Mouse (Mus musculus) CH12.LX (cell line): ENCODE measurements around the gene Tulp4. TPM values are rescaled to one million over a fixed set of nuclear protein-coding genes. Genes with fewer than 3 reads are reported as not detected.

Experiments used
- DNase-seq: peaks from one replicate; pipeline ENCODE4 v3.0.0-alpha.2; 2013; ENCODE audit errors: extremely low read depth
- H3K27ac ChIP-seq: 2 replicates; pipeline ENCODE4 v1.5.1; 2012; ENCODE audit warnings: low read depth, mild to moderate bottlenecking, control low read depth, moderate library complexity; ENCODE audit not compliant: insufficient read depth
- H3K27me3 ChIP-seq: replicated peaks from 2 replicates; pipeline ENCODE3; 2012; ENCODE audit warnings: inconsistent platforms
- H3K36me3 ChIP-seq, 2 experiments: replicated peaks in 1 of 2; 2 replicates each; pipeline versions ENCODE3 to v1.6.1; 2012; ENCODE audit warnings: inconsistent platforms in 1 of 2, low read length in 1 of 2, mild to moderate bottlenecking in 1 of 2, mixed read lengths in 1 of 2, moderate library complexity in 1 of 2; ENCODE audit not compliant: control insufficient read depth in 1 of 2, insufficient read depth in 1 of 2
- H3K4me1 ChIP-seq, 2 experiments: 2 replicates each; pipeline ENCODE4 v1.6.1; 2012; ENCODE audit warnings: inconsistent platforms in 1 of 2, moderate library complexity in 1 of 2; ENCODE audit not compliant: insufficient read depth in 2 of 2, control insufficient read depth in 1 of 2
- H3K4me2 ChIP-seq: 2 replicates; pipeline ENCODE4 v1.6.1; 2012; ENCODE audit warnings: low read depth, mild to moderate bottlenecking, control low read depth; ENCODE audit not compliant: poor library complexity, insufficient read depth, severe bottlenecking
- H3K4me3 ChIP-seq, 3 experiments: fragments of 150-350 bp in 1 of 3; sonication (generic) in 1 of 3; replicated peaks in 1 of 3; 2 replicates each; pipeline versions ENCODE3 to v1.5.1; 2011 to 2012; ENCODE audit warnings: low read depth in 2 of 3, low read length in 2 of 3, mild to moderate bottlenecking in 2 of 3, moderate library complexity in 2 of 3, control low read depth in 1 of 3, improper control_type of control experiment in 1 of 3, inconsistent platforms in 1 of 3, mixed read lengths in 1 of 3; ENCODE audit not compliant: poor library complexity in 1 of 3
- H3K79me2 ChIP-seq: replicated peaks from 2 replicates; pipeline ENCODE4 v1.6.1; 2012; ENCODE audit warnings: mild to moderate bottlenecking, moderate library complexity; ENCODE audit not compliant: control insufficient read depth, poor library complexity, insufficient read depth, severe bottlenecking; ENCODE audit errors: extremely low read depth
- H3K9ac ChIP-seq: 2 replicates; pipeline ENCODE4 v1.6.1; 2012; ENCODE audit warnings: low read depth, mild to moderate bottlenecking, control low read depth, moderate library complexity; ENCODE audit not compliant: insufficient read depth
- H3K9me3 ChIP-seq: replicated peaks from 2 replicates; pipeline ENCODE3; 2012; ENCODE audit warnings: low read length, inconsistent platforms, mixed read lengths
- BHLHE40 ChIP-seq: IDR thresholded peaks from 2 replicates; pipeline ENCODE4 v1.6.1; 2011; ENCODE audit warnings: mild to moderate bottlenecking, low read depth, low read length, improper control_type of control experiment
- CHD1 ChIP-seq: IDR thresholded peaks from 2 replicates; pipeline ENCODE4 v1.6.1; 2012; ENCODE audit warnings: low read depth, low read length, improper control_type of control experiment, inconsistent platforms
- CHD2 ChIP-seq: IDR thresholded peaks from 2 replicates; pipeline ENCODE4 v1.6.1; 2011; ENCODE audit warnings: low read length, improper control_type of control experiment
- CTCF ChIP-seq, 2 experiments: IDR thresholded peaks in 1 of 2; conservative IDR thresholded peaks in 1 of 2; 2 replicates each; pipeline ENCODE4 v1.5.1; 2011 to 2012; ENCODE audit warnings: low read depth in 2 of 2, low read length in 2 of 2, improper control_type of control experiment in 1 of 2, inconsistent platforms in 1 of 2, mild to moderate bottlenecking in 1 of 2, moderate library complexity in 1 of 2
- E2F4 ChIP-seq: IDR thresholded peaks from 2 replicates; pipeline ENCODE4 v1.6.1; 2011; ENCODE audit warnings: low read depth, low read length, improper control_type of control experiment; ENCODE audit not compliant: insufficient replicate concordance
- HCFC1 ChIP-seq: IDR thresholded peaks from 2 replicates; pipeline ENCODE4 v1.6.1; 2012; ENCODE audit warnings: low read depth, mild to moderate bottlenecking, inconsistent platforms, low read length, improper control_type of control experiment
- IRF4 ChIP-seq: IDR thresholded peaks from 2 replicates; pipeline ENCODE4 v1.6.1; 2014; ENCODE audit warnings: low read depth, mild to moderate bottlenecking, inconsistent platforms, low read length, improper control_type of control experiment
- KAT2A ChIP-seq: IDR thresholded peaks from 2 replicates; pipeline ENCODE4 v1.6.1; 2012; ENCODE audit warnings: low read length, improper control_type of control experiment, inconsistent platforms; ENCODE audit not compliant: insufficient replicate concordance
- MAFK ChIP-seq: IDR thresholded peaks from 2 replicates; pipeline ENCODE4 v1.6.1; 2011; ENCODE audit warnings: low read length, improper control_type of control experiment; ENCODE audit not compliant: insufficient replicate concordance
- MAX ChIP-seq: IDR thresholded peaks from 2 replicates; pipeline ENCODE4 v1.6.1; 2011; ENCODE audit warnings: low read length, improper control_type of control experiment
- MEF2A ChIP-seq: IDR thresholded peaks from 2 replicates; pipeline ENCODE4 v1.6.1; 2014; ENCODE audit warnings: low read depth, mild to moderate bottlenecking, inconsistent platforms, low read length, improper control_type of control experiment, borderline replicate concordance
- MXI1 ChIP-seq: IDR thresholded peaks from 2 replicates; pipeline ENCODE4 v1.6.1; 2011; ENCODE audit warnings: mild to moderate bottlenecking, low read depth, low read length, improper control_type of control experiment
- MYC ChIP-seq: IDR thresholded peaks from 2 replicates; pipeline ENCODE4 v1.6.1; 2011; ENCODE audit warnings: low read depth, mild to moderate bottlenecking, improper control_type of control experiment, low read length
- PAX5 ChIP-seq: IDR thresholded peaks from 2 replicates; pipeline ENCODE4 v1.6.1; 2012; ENCODE audit warnings: low read length, inconsistent platforms, mixed read lengths
- POLR2A ChIP-seq: IDR thresholded peaks from 2 replicates; pipeline ENCODE4 v1.6.1; 2011; ENCODE audit warnings: low read depth, mild to moderate bottlenecking, improper control_type of control experiment, low read length
- RCOR1 ChIP-seq: conservative IDR thresholded peaks from 2 replicates; pipeline ENCODE4 v1.6.1; 2012; ENCODE audit warnings: low read depth, mild to moderate bottlenecking, inconsistent platforms, low read length, improper control_type of control experiment
- TBP ChIP-seq: conservative IDR thresholded peaks from 2 replicates; pipeline ENCODE4 v1.6.1; 2011; ENCODE audit warnings: low read depth, low read length, improper control_type of control experiment
- TCF12 ChIP-seq: IDR thresholded peaks from 2 replicates; pipeline ENCODE4 v1.6.1; 2014; ENCODE audit warnings: low read depth, mild to moderate bottlenecking, inconsistent platforms, low read length, improper control_type of control experiment
- ZNF384 ChIP-seq: IDR thresholded peaks from 2 replicates; pipeline ENCODE4 v1.6.1; 2012; ENCODE audit warnings: low read depth, low read length, improper control_type of control experiment, inconsistent platforms
- dilution Hi-C: fragments of 300-500 bp; cut with MboI; formaldehyde crosslinking; loops from 2 replicates; pipeline ENCODE4 v1.14.3; 2020; ENCODE audit warnings: low sequenced_read_pairs; ENCODE audit not compliant: extremely low pct_unique_long_range_greater_than_20kb, extremely low pct_ligation_motif_present
- in situ Hi-C: fragments of 300-500 bp; cut with MboI; formaldehyde crosslinking; loops from 3 replicates; pipeline ENCODE4 v1.14.3; 2019; ENCODE audit warnings: low sequenced_read_pairs, low pct_ligation_motif_present, low pct_unique_long_range_greater_than_20kb, mixed read lengths
- polyA plus RNA-seq: library from polyadenylated mRNA; unstranded; fragments of >175 nt; gene quantifications from 2 replicates; pipeline ENCODE4 v1.2.1, GENCODE M21; 2012; ENCODE audit warnings: low read depth; ENCODE audit not compliant: insufficient read length
- total RNA-seq, 2 experiments: library from RNA; depleted of rRNA; stranded (reverse); fragments of 300-350 nt in 1 of 2; fragments of >200 nt in 1 of 2; gene quantifications; 2 replicates each; pipeline ENCODE4 v1.2.3; 2012 to 2014

The Tulp4 gene
- total and polyA plus RNA-seq, 3 experiments: 7.8 to 50.7 (median 33.6) TPM

- Histone ChIP-seq H3K4me2 (no peak overlapping the region), H3K27ac (no peak overlapping the region), H3K79me2 (no peaks in the 10 kb centered on the region), H3K9me3 (peaks cover 5% of the 10 kb centered on the region), H3K4me3 (no peak overlapping the region), H3K36me3 (peaks cover 0 to 28% of the 10 kb centered on the region in 2 experiments), H3K4me1 (no peaks in the 10 kb centered on the region), H3K27me3 (no peaks in the 10 kb centered on the region), H3K9ac (no peak overlapping the region)
- TF ChIP-seq MEF2A (no peak), PAX5 (no peak), KAT2A (no peak), MXI1 (no peak), CHD2 (no peak)
- dilution Hi-C loops (no loop called here), in situ Hi-C loops (no loop called here)
- DNase-seq: no peak
Measured at GRCm38 (mm10) chr17:6179389-6179788, 73.2 kb downstream of the Tulp4 start.

GRCm38 (mm10) chr17:6180421-6180820 lies 74.2 kb downstream of the Tulp4 start:
- Histone ChIP-seq H3K4me1 (no peaks in the 10 kb centered on the region), H3K9me3 (peaks cover 3% of the 10 kb centered on the region), H3K79me2 (no peaks in the 10 kb centered on the region), H3K27me3 (no peaks in the 10 kb centered on the region), H3K27ac (no peak overlapping the region), H3K4me3 (no peak overlapping the region), H3K9ac (no peak overlapping the region), H3K36me3 (peaks cover 0 to 29% of the 10 kb centered on the region in 2 experiments), H3K4me2 (no peak overlapping the region)
- dilution Hi-C loops: no loop called here
- in situ Hi-C loops: no loop called here
- no peak for DNase-seq
- TF ChIP-seq E2F4: no peak
- no peak for TF ChIP-seq RCOR1
- TF ChIP-seq HCFC1: no peak
- no peak for TF ChIP-seq MAX
- TF ChIP-seq MAFK: no peak
- no peak for TF ChIP-seq TCF12
- no peak for TF ChIP-seq CTCF (conservative IDR thresholded peaks at IDR 0.05 in 1 of 2, IDR thresholded peaks at IDR 0.05 in 1 of 2; ENCODE audit: low read depth in 2 of 2, low read length in 2 of 2)
- TF ChIP-seq IRF4: no peak
- TF ChIP-seq MYC: no peak
- TF ChIP-seq CHD1: no peak
- TF ChIP-seq BHLHE40: no peak
- TF ChIP-seq POLR2A: no peak
- TF ChIP-seq ZNF384: no peak
- TF ChIP-seq TBP: no peak
